Mouse (Mus musculus) lung, embryonic 14.5 days (tissue): ENCODE data around the gene Fndc3b. TPM values are rescaled to one million over a fixed set of nuclear protein-coding genes. Genes with fewer than 3 reads are reported as not detected.
"Not testable (repeated sequence)": the region's sequence is repeated elsewhere in the genome, so short reads cannot be mapped to it uniquely, and the experiment has no call there.

ENCODE experiments used
- ATAC-seq: fragments of 200-750 bp; cut with Nextera tagmentation; 2 replicates; pipeline ENCODE4 v1.8.0; 2017; ENCODE audit warnings: mild to moderate bottlenecking, moderate TSS enrichment, moderate library complexity; ENCODE audit not compliant: insufficient read depth
- DNase-seq: peaks from one replicate; pipeline ENCODE4 v3.0.0-alpha.2; 2015
- H3K27ac ChIP-seq: fragments of 300-500 bp; sonication (generic); 2 replicates; pipeline ENCODE4 v1.5.1; 2014; ENCODE audit warnings: low read depth, mild to moderate bottlenecking, moderate library complexity
- H3K27me3 ChIP-seq: fragments of 300-500 bp; sonication (generic); 2 replicates; pipeline ENCODE4 v1.6.1; 2014; ENCODE audit warnings: low read length, control low read depth; ENCODE audit not compliant: insufficient read depth
- H3K36me3 ChIP-seq: fragments of 300-500 bp; sonication (generic); 2 replicates; pipeline ENCODE4 v1.6.1; 2014; ENCODE audit warnings: control low read depth; ENCODE audit not compliant: insufficient read depth
- H3K4me1 ChIP-seq: fragments of 300-500 bp; sonication (generic); 2 replicates; pipeline ENCODE4 v1.6.1; 2014; ENCODE audit warnings: antibody characterized with exemption, control low read depth; ENCODE audit not compliant: insufficient read depth
- H3K4me2 ChIP-seq: fragments of 300-500 bp; sonication (generic); 2 replicates; pipeline ENCODE4 v1.6.1; 2014; ENCODE audit warnings: mild to moderate bottlenecking
- H3K4me3 ChIP-seq: fragments of 300-500 bp; sonication (generic); 2 replicates; pipeline ENCODE4 v1.5.1; 2014; ENCODE audit warnings: low read depth, low read length
- H3K9ac ChIP-seq: fragments of 300-500 bp; sonication (generic); 2 replicates; pipeline ENCODE4 v1.6.1; 2014
- H3K9me3 ChIP-seq: fragments of 300-500 bp; sonication (generic); 2 replicates; pipeline ENCODE4 v1.6.1; 2016; ENCODE audit warnings: low read depth, low read length, control low read depth
- CTCF ChIP-seq: IDR thresholded peaks from 2 replicates; pipeline ENCODE4 v1.5.1; 2016; ENCODE audit warnings: antibody characterized with exemption, low read depth
- WGBS: fragments of 180-500 bp; shearing (Covaris S2); extraction: QIAGEN DNeasy Blood & Tissue Kit; methylation state at CpG from one replicate; pipeline ENCODE4 v1.1.7; 2014; 5-methylcytosine and 5-hydroxymethylcytosine counted together
- polyA plus RNA-seq: library from polyadenylated mRNA; unstranded; fragments of >200 nt; fragmentation: Nextera tagmentation; extraction: Ambion mirVana; gene quantifications from 2 replicates; pipeline ENCODE4 v1.2.1, GENCODE M21; 2014

Fndc3b gene
- polyA plus RNA-seq, 1 experiment from 2014 or later = 37.1 TPM

GRCm38 (mm10) chr3:27422521-27422920 is 288.6 kb downstream of the Fndc3b start:
- no peaks in the 10 kb centered on the region for H3K27me3 ChIP-seq
- no peak overlapping the region for H3K4me2 ChIP-seq
- no peaks in the 10 kb centered on the region for H3K4me1 ChIP-seq
- no peak for TF ChIP-seq CTCF
- H3K9ac ChIP-seq = no peak overlapping the region
- H3K36me3 ChIP-seq = peaks cover 81% of the 10 kb centered on the region
- no peaks in the 10 kb centered on the region for H3K9me3 ChIP-seq
- H3K27ac ChIP-seq = no peak overlapping the region
- WGBS = 80% methylated on average over 6 of the region's 6 CpGs
- H3K4me3 ChIP-seq = no peak overlapping the region
- DNase-seq (no peak), ATAC-seq (no peak)

DNA sequence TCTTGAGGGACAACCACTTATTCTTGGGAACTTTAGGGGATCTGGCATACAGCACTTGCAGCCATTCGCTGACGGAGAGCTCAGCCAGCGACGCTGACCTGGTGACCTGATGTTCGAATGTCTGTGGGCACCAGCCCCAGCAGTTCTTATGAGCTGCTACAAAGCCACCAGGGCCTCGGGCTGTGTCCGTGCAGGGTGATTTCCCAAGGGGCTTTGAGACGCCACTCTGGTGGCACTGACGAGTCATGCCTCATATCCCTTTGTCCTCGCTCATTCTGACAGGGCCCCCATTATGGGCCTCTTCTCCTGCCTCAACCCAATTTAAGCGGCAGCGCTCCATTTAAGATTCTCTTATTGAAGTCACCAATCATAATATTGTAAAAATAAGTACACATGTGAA is 289.1 kb downstream of the Fndc3b start:
- Histone ChIP-seq H3K36me3 (peaks cover 78% of the 10 kb centered on the region), H3K4me1 (no peaks in the 10 kb centered on the region), H3K4me3 (no peak overlapping the region), H3K27me3 (no peaks in the 10 kb centered on the region), H3K9me3 (no peaks in the 10 kb centered on the region), H3K4me2 (no peak overlapping the region), H3K27ac (no peak overlapping the region), H3K9ac (no peak overlapping the region)
- TF ChIP-seq CTCF = no peak
- WGBS = 81% methylated on average over 12 of the region's 12 CpGs
- DNase-seq (no peak), ATAC-seq (no peak)

DNA sequence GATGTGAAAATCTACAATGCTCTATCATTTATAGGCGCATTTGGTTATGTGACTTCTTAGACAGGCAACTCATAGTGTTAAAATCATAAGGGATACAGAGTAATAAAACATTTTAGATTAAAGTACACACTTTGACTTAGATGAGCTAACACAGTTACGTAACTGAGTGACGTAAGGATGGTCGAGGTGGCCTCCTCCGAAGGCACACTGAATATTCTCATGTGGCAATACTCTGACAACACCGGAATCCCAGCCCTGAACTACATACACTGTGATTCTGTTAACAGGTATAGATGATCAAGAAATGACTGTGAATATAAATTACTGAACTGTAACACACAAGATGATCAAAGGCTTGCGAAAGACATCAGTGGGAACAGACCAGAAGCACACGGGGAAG is 292.5 kb downstream of the Fndc3b start:
- DNase-seq (no peak), ATAC-seq (no peak)
- Histone ChIP-seq H3K9ac (no peak overlapping the region), H3K27me3 (no peaks in the 10 kb centered on the region), H3K9me3 (no peaks in the 10 kb centered on the region), H3K27ac (no peak overlapping the region), H3K4me1 (no peaks in the 10 kb centered on the region), H3K36me3 (peaks cover 57% of the 10 kb centered on the region), H3K4me2 (no peak overlapping the region), H3K4me3 (no peak overlapping the region)
- 90% methylated on average over 8 of the region's 8 CpGs for WGBS
- TF ChIP-seq CTCF = no peak

- H3K36me3 ChIP-seq = peaks cover 42% of the 10 kb centered on the region
- no peak overlapping the region for H3K4me2 ChIP-seq
- H3K27me3 ChIP-seq = no peaks in the 10 kb centered on the region
- no peak overlapping the region for H3K27ac ChIP-seq
- no peak overlapping the region for H3K9ac ChIP-seq
- 68% methylated on average over 10 of the region's 10 CpGs for WGBS
- no peaks in the 10 kb centered on the region for H3K4me1 ChIP-seq
- no peaks in the 10 kb centered on the region for H3K9me3 ChIP-seq
- no peak overlapping the region for H3K4me3 ChIP-seq
- TF ChIP-seq CTCF = no peak
- DNase-seq (no peak), ATAC-seq (no peak)
Measured at GRCm38 (mm10) chr3:27416786-27417185, 294.3 kb downstream of the Fndc3b start.

DNA sequence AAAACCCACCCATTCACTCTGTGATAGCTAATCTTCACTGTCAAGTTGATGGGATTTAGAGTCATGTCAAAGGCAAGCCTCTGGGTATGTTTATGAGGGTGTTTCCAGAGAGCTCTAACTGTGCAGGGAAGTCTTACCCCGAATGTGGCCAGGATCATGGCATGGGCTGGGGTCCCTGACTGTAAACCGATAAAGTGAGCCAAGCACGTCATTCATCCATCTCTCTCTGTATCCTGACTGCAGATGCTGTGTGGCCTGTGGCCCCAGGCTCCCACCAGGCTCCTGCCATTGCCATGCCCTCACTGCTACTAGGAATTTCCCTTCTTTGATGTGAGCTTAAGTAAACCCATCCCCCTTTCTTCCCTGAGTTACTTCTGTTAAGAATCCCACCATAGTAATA is 297.5 kb downstream of the Fndc3b start:
- H3K36me3 ChIP-seq = peaks cover 22% of the 10 kb centered on the region
- 74% methylated on average over 3 of the region's 3 CpGs for WGBS
- no peak overlapping the region for H3K4me2 ChIP-seq
- H3K9ac ChIP-seq = no peak overlapping the region
- H3K4me3 ChIP-seq = no peak overlapping the region
- H3K27ac ChIP-seq = no peak overlapping the region
- H3K27me3 ChIP-seq = no peaks in the 10 kb centered on the region
- DNase-seq (no peak), ATAC-seq (no peak)
- H3K4me1 ChIP-seq = no peaks in the 10 kb centered on the region
- no peak for TF ChIP-seq CTCF
- H3K9me3 ChIP-seq = no peaks in the 10 kb centered on the region

- Histone ChIP-seq H3K27me3 (no peaks in the 10 kb centered on the region), H3K4me3 (no peak overlapping the region), H3K27ac (no peak overlapping the region), H3K4me2 (no peak overlapping the region), H3K4me1 (no peaks in the 10 kb centered on the region), H3K36me3 (peaks cover 6% of the 10 kb centered on the region; the same call in 1 of the 2 replicates), H3K9ac (no peak overlapping the region), H3K9me3 (no peaks in the 10 kb centered on the region)
- no peak for ATAC-seq
- no peak for TF ChIP-seq CTCF
- WGBS = 86% methylated on average over 2 of the region's 2 CpGs
- no peak for DNase-seq
Measured at GRCm38 (mm10) chr3:27411286-27411685, 299.8 kb downstream of the Fndc3b start.

GRCm38 (mm10) chr3:27408564-27408963 is 302.5 kb downstream of the Fndc3b start:
- Histone ChIP-seq H3K36me3 (no peaks in the 10 kb centered on the region), H3K9me3 (no peaks in the 10 kb centered on the region), H3K9ac (no peak overlapping the region), H3K27me3 (no peaks in the 10 kb centered on the region), H3K4me1 (no peaks in the 10 kb centered on the region), H3K27ac (no peak overlapping the region), H3K4me2 (no peak overlapping the region), H3K4me3 (no peak overlapping the region)
- no peak for TF ChIP-seq CTCF
- no peak for ATAC-seq
- WGBS = 56% methylated on average over 2 of the region's 2 CpGs
- DNase-seq = no peak

- Histone ChIP-seq H3K4me2 (no peak overlapping the region), H3K9ac (no peak overlapping the region), H3K36me3 (no peaks in the 10 kb centered on the region), H3K27me3 (no peaks in the 10 kb centered on the region), H3K4me3 (no peak overlapping the region), H3K27ac (no peak overlapping the region), H3K4me1 (no peaks in the 10 kb centered on the region), H3K9me3 (no peaks in the 10 kb centered on the region)
- 74% methylated on average over 3 of the region's 3 CpGs for WGBS
- DNase-seq = no peak
- no peak for ATAC-seq
- TF ChIP-seq CTCF = no peak
Measured at GRCm38 (mm10) chr3:27406440-27406839, 304.7 kb downstream of the Fndc3b start.

DNA sequence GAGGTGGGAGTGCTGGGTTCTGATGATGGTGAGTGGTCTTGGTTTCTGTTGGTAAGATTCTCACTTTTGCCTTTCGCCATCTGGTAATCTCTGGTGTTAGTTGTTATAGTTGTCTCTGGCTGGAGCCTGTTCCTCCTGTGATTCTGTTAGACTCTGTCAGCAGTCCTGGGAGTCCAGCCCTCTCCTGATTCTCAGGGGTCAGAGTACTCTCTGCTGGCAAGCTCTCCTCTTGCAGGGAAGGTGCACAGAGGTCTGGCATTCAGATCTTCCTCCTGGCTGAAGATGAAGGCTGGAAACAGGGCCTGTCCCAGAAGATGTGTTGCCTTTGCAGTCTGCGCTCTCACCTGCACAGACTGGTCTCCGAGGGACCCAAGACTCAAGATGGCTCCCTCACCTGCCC is 310.1 kb downstream of the Fndc3b start:
- not testable (repeated sequence) for H3K4me2 ChIP-seq, ATAC-seq, H3K4me1 ChIP-seq, H3K9ac ChIP-seq, H3K36me3 ChIP-seq, H3K27ac ChIP-seq, DNase-seq, H3K27me3 ChIP-seq, H3K4me3 ChIP-seq, H3K9me3 ChIP-seq
- WGBS = 83% methylated on average over 3 of the region's 3 CpGs
